Mouse (Mus musculus) cerebellum, adult 9-10 months (tissue): Measurements from ENCODE around the gene Elfn1.
"Not testable (repeated sequence)": the region's sequence is repeated elsewhere in the genome, so short reads cannot be mapped to it uniquely, and the experiment has no call there.

Experiments
- DNase-seq: peaks from one replicate; pipeline ENCODE4 v3.0.0; 2022

Elfn1 gene

GRCm38 (mm10) chr5:139978525-139979276 is 71.0 kb downstream of the Elfn1 start:
- DNase-seq, result no peak

- DNase-seq, result no peak
These were observed 71.6 kb downstream of the Elfn1 start for GRCm38 (mm10) chr5:139979371-139979770.

- no peak for DNase-seq
These were observed 74.2 kb downstream of the Elfn1 start for GRCm38 (mm10) chr5:139981976-139982375.

- no peak for DNase-seq
These were observed 77.5 kb downstream of the Elfn1 start for GRCm38 (mm10) chr5:139985073-139985746.

- DNase-seq, result no peak
These were observed 83.8 kb downstream of the Elfn1 start for GRCm38 (mm10) chr5:139991531-139991930.

GRCm38 (mm10) chr5:139998321-139998720 is 90.6 kb downstream of the Elfn1 start:
- not testable (repeated sequence) for DNase-seq

- no peak for DNase-seq
These were observed 91.2 kb downstream of the Elfn1 start for GRCm38 (mm10) chr5:139998916-139999315.

- no peak for DNase-seq
These were observed 94.8 kb downstream of the Elfn1 start for GRCm38 (mm10) chr5:140002541-140002940.

- DNase-seq, result no peak
These were observed 99.1 kb downstream of the Elfn1 start for GRCm38 (mm10) chr5:140006861-140007260.

GRCm38 (mm10) chr5:140007656-140008522 is 100.1 kb downstream of the Elfn1 start:
- no peak for DNase-seq

- DNase-seq, result no peak
These were observed 100.7 kb downstream of the Elfn1 start for GRCm38 (mm10) chr5:140008523-140008806.

GRCm38 (mm10) chr5:140009083-140009655 is 101.4 kb downstream of the Elfn1 start:
- DNase-seq, result no peak

GRCm38 (mm10) chr5:140010405-140010804 is 102.7 kb downstream of the Elfn1 start:
- DNase-seq, result no peak

- no peak for DNase-seq
These were observed 104.7 kb downstream of the Elfn1 start for GRCm38 (mm10) chr5:140012286-140012967.

- no peak for DNase-seq
These were observed 105.9 kb downstream of the Elfn1 start for GRCm38 (mm10) chr5:140013652-140014051.

GRCm38 (mm10) chr5:140016896-140017295 is 109.2 kb downstream of the Elfn1 start:
- no peak for DNase-seq

GRCm38 (mm10) chr5:140018780-140019179 is 111.0 kb downstream of the Elfn1 start:
- DNase-seq, result no peak

- no peak for DNase-seq
These were observed 111.9 kb downstream of the Elfn1 start for GRCm38 (mm10) chr5:140019616-140020015.

GRCm38 (mm10) chr5:140021755-140022154 is 114.0 kb downstream of the Elfn1 start:
- DNase-seq, result peak; percentile 76

- DNase-seq, result no peak
These were observed 115.1 kb downstream of the Elfn1 start for GRCm38 (mm10) chr5:140022861-140023260.

- DNase-seq, result peak; percentile 17
These were observed 116.3 kb downstream of the Elfn1 start for GRCm38 (mm10) chr5:140023941-140024500.
